Comparison of ENCODE assay signal across 8 mouse cellular contexts in genomic region chr9:30264533-30265168, GRCm38 (mm10).
A peak's percentile ranks its signal among the peaks of the same experiment; 100 is the strongest.
DNase-seq lines count a peak whose midpoint lies in the region; ATAC-seq and TF ChIP-seq lines count a peak whose summit lies in the region.

No protein-coding gene starts in this region.

- H3K9me3 ChIP-seq in embryonic facial prominence, embryonic 14.5 days (ENCODE audit: control insufficient read depth, low read length) = no peaks in the 10 kb centered on the region
- H3K9me3 ChIP-seq in lung, embryonic 14.5 days (ENCODE audit: low read depth, low read length) = no peaks in the 10 kb centered on the region

- H3K36me3 ChIP-seq in embryonic facial prominence, embryonic 14.5 days (ENCODE audit: control insufficient read depth, insufficient read depth, low read length) = no peaks in the 10 kb centered on the region
- H3K36me3 ChIP-seq in lung, embryonic 14.5 days (ENCODE audit: insufficient read depth) = no peaks in the 10 kb centered on the region

- DNase-seq in ES-CJ7 (ENCODE audit: low read depth, low spot score) = peak; percentile 61
- peak; percentile 25 to 48 for DNase-seq in adrenal gland, postnatal 36 days
- peak; percentile 94 for DNase-seq in embryonic facial prominence, embryonic 14.5 days (ENCODE audit: low spot score)
- peak; percentile 48 to 68 for DNase-seq in heart, postnatal 14 days
- peak; percentile 79 to 84 for DNase-seq in kidney, postnatal 4 days
- DNase-seq in lung, embryonic 14.5 days = peak; percentile 95
- peak; percentile 91 for DNase-seq in retina, postnatal 1 day

- 0 out of 2 replicates have a peak overlapping the region, but pooled peaks have one; percentile 29 for H3K4me2 ChIP-seq in embryonic facial prominence, embryonic 14.5 days (ENCODE audit: low read depth, low read length)
- no peak overlapping the region for H3K4me2 ChIP-seq in lung, embryonic 14.5 days

- no peak overlapping the region for H3K27ac ChIP-seq in embryonic facial prominence, embryonic 14.5 days (replicated peaks; ENCODE audit: low read depth, low read length)
- no peak overlapping the region for H3K27ac ChIP-seq in lung, embryonic 14.5 days (ENCODE audit: low read depth)

- H3K27me3 ChIP-seq in embryonic facial prominence, embryonic 14.5 days (replicated peaks; ENCODE audit: control insufficient read depth, insufficient read depth, low read length) = no peaks in the 10 kb centered on the region
- 0 out of 2 replicates have a peak, but pooled peaks cover 6% of the 10 kb centered on the region for H3K27me3 ChIP-seq in lung, embryonic 14.5 days (ENCODE audit: insufficient read depth, low read length)

- no peaks in the 10 kb centered on the region for H3K4me1 ChIP-seq in embryonic facial prominence, embryonic 14.5 days (ENCODE audit: control insufficient read depth, insufficient read depth, low read length)
- H3K4me1 ChIP-seq in lung, embryonic 14.5 days (ENCODE audit: insufficient read depth) = no peaks in the 10 kb centered on the region

- H3K4me3 ChIP-seq in embryonic facial prominence, embryonic 14.5 days (ENCODE audit: low read depth, low read length) = no peak overlapping the region
- no peak overlapping the region for H3K4me3 ChIP-seq in lung, embryonic 14.5 days (ENCODE audit: low read depth, low read length)

- 21% methylated on average over 11 of the region's 11 CpGs for WGBS in embryonic facial prominence, embryonic 14.5 days
- 32% methylated on average over 11 of the region's 11 CpGs for WGBS in lung, embryonic 14.5 days

- H3K9ac ChIP-seq in embryonic facial prominence, embryonic 14.5 days (ENCODE audit: low read depth, low read length) = no peak overlapping the region
- no peak overlapping the region for H3K9ac ChIP-seq in lung, embryonic 14.5 days

- peak; percentile 87 for ATAC-seq in embryonic facial prominence, embryonic 14.5 days (ENCODE audit: low read depth)
- ATAC-seq in lung, embryonic 14.5 days (ENCODE audit: insufficient read depth) = peak; percentile 94
- ATAC-seq in inflammation-experienced regulatory T-cells, adult 6 months = no peak

- intact Hi-C loops in heart, postnatal 14 days (cut with DNase I) = loop anchor here (1.0 to 5.0 kb wide), 3 partner anchors 261 to 602 kb away; no protein-coding TSS in a partner anchor

- TF ChIP-seq CTCF in lung, embryonic 14.5 days (IDR thresholded peaks at IDR 0.05; ENCODE audit: low read depth) = peak; percentile 94

Comparison
In these comparisons a context has a peak if more than half of its experiments do, and no peak if none do; other contexts are left out.
1. DNase-seq: peak in every context shown above with its lines; median percentile 95 in lung, embryonic 14.5 days; 94 in embryonic facial prominence, embryonic 14.5 days; 91 in retina, postnatal 1 day; 82 in kidney, postnatal 4 days; 61 in ES-CJ7; 58 in heart, postnatal 14 days; 36 in adrenal gland, postnatal 36 days.